Mouse (Mus musculus) cerebellum, adult 11-12 months (tissue): ENCODE data around the gene Tmigd3.

Experiments used
- DNase-seq: peaks from one replicate; pipeline ENCODE4 v3.0.0; 2022

Gene Tmigd3

GRCm38 (mm10) chr3:105870558-105870957 is at the start of gene Tmigd3, which contains the start of gene Adora3:
TSS of gene Tmigd3 (plus strand) at chr3:105870903.
TSS of gene Adora3 (plus strand) at chr3:105870858.
- no peak for DNase-seq

DNA sequence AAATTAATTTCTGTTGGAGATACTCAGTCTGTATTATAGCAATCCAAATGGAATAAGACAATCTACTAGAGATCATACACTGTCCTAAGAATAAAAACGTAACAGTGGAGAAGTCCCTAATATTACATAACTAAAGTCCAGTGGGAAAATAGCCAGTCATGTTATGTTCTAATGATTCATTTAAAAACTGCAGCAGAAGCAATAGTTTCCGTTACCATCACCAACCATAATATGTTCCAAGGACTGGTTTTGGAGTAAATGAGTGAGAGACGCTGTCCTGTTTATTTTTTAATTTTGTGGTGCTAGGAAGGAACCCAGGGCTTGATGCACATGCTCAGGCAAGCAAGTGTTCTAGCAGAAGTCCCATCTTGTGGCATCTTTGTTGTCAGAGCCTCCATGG is 49.2 kb upstream of the Tmigd3 start:
- DNase-seq = no peak

DNA sequence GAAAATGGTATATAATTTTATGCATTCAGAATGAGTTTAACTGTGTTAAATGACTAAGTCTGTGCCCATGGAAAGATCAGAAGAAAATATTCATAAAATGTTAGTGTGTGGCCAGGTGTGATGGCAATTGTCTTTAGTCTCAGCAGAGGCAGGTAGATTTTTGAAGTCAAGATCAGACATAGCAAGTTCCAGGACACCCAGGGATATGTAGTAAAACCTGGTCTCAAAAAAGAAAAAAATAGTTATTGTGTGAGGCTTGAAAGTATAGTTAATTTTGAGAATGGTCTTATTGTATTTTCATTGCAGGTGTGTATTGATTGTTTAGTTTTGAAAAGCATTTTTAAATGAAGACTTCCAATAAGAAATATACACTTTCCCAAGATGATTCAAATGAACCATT is 47.1 kb upstream of the Tmigd3 start:
- no peak for DNase-seq

- no peak for DNase-seq
Observed at GRCm38 (mm10) chr3:105824103-105824502, 46.6 kb upstream of the Tmigd3 start.

DNA sequence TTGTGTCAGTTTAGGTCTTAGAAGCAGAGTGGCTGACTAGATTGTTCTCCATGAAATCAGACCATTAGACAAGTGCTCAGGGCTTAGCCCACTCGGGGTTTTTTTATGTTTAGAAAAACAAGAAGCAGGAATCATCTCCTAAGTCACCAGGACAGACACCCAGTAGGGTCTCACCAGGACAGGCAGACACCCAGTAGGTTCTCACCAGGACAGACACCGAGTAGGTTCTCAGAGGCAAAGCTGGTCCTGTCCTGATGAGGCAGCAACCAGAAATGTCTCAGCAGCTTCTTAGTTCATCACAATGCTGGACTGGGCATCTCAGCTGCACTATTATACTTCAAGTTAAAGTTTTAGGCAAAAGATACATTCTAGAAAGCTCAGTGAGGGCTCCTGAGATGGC is 46.0 kb upstream of the Tmigd3 start:
- no peak for DNase-seq

DNA sequence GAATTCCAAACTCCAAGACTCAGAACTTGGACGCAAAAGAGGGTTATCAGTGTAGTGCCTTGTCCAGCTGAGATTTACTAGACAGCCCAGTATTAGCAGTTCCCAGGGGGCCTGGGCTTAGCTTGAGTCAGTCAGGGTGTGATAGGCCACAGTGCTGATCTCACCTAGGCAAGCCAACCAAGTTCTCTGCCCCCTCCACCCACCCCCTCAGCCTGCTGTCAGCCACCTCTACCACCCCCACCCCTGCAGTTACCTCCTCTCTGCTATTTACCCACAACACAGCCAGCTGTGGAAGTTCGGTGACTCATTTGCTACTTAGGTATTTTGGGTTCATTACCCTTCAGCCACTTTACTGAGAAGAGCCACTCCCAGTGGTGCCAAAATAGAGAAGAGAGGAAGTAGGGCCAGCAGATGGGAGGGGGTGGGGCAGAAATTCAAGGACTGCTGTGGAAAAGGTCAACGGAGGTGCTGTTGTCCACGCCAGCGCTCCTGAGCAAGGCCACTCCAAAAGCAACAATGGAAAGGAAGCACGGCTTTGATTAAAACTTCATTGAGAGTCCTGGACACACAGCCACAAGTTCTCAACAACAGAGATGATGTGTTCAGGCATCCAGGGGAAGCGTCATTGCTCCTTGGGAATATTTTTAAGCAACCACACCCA is 45.1 kb upstream of the Tmigd3 start:
- DNase-seq = no peak

- DNase-seq = no peak
Observed at GRCm38 (mm10) chr3:105831584-105831983, 39.1 kb upstream of the Tmigd3 start.

GRCm38 (mm10) chr3:105835875-105836274 is 34.8 kb upstream of the Tmigd3 start:
- DNase-seq = no peak

GRCm38 (mm10) chr3:105836883-105837282 is 33.8 kb upstream of the Tmigd3 start:
- no peak for DNase-seq

GRCm38 (mm10) chr3:105838655-105839054 is 32.0 kb upstream of the Tmigd3 start:
- DNase-seq = no peak

GRCm38 (mm10) chr3:105839836-105840235 is 30.9 kb upstream of the Tmigd3 start:
- DNase-seq = no peak

- no peak for DNase-seq
Observed at GRCm38 (mm10) chr3:105846294-105847069, 24.2 kb upstream of the Tmigd3 start.

DNA sequence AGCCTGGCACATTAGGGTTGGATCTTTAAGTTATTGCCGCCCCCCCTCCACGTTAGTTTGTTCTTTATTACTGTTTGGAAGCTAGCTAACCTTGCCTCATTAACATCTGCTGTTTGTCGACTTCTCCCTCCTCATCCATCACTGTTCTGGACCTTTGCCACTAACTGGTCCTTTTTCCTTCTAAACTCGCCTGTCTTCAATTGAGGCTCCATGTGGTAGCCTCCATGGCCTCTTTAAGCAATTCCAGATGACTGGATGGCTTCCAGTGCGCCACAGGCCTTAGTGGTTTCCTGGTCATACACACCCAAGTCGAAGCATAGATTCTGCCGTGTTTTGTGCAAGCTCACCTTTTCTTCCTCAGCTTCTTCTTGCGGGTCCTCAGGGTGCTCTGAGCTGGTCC is 16.9 kb upstream of the Tmigd3 start:
- DNase-seq = no peak

GRCm38 (mm10) chr3:105854786-105855185 is 15.9 kb upstream of the Tmigd3 start:
- no peak for DNase-seq

DNA sequence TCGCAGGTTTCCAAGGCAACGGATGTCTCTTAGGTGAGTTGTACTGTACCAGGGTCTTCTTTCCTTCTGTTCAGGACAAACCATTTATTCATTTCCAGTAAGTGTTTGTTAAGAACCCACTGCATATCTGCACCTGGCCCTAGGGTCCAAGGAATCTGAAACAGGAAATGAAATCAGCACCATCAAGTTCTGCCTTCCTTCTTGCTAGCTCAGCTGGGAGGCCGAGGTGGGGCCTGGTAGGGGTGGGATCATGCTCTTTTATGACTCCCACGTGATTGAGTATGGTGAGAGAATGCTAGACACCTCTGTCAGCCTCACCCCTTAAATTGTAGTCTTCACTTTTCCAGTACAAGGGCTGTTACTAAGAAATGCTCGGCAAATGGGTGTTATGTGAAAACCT is 13.2 kb upstream of the Tmigd3 start:
- no peak for DNase-seq

DNA sequence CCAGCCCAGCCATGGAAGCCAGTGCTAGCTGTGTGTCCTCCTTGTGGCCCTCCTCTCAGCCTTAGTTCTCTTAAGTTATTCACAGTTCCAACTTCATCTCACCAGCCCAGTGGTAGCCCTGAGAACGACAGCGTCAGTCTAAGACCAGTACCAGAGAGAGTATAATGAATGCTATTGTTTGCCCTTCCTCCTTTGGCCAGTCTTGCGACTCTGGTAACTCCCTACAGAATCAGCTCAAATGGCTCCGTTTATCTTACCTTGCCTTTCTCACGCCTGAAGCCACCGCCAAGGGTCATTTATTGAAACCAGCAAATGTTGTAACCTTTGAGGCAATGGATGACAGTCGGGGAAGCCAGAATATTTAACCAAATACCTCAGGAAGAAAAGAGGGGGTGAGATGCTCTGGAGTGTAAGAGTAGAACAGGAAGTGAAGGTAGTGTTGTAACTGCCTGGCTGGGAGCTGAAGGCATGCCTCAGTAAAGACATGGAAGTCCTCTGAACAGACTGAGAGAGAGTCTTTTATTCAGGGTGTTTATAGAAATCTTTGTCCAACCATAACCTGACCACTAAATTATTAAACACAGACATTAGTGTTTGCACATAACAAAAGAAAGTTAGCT is 8.8 kb upstream of the Tmigd3 start:
- DNase-seq = no peak

GRCm38 (mm10) chr3:105864123-105864522 is 6.6 kb upstream of the Tmigd3 start:
- DNase-seq = no peak

GRCm38 (mm10) chr3:105865122-105865521 is 5.6 kb upstream of the Tmigd3 start:
- DNase-seq = no peak

GRCm38 (mm10) chr3:105868135-105868534 is 2.6 kb upstream of the Tmigd3 start:
- DNase-seq = no peak

DNA sequence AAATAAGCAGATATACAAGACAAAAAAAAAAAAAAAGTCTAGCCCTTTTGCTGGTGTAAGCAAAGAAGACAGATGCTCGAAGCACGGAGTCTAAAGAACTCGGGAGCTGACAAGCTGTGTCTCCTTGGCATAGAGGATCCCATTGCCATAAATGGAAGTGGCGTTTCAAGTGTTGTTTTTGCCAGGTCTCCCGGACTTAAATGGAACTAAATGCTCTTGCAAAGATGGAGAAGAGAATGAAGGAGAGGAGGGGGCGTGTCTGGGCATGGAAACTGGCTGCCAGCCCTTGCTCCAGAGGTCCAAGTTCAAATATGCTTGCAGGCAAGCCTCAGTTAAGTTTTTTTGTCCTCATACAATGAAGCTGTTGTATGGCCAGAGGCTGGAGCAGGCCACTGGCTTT is 1.3 kb downstream of the Tmigd3 start:
- DNase-seq = no peak

DNA sequence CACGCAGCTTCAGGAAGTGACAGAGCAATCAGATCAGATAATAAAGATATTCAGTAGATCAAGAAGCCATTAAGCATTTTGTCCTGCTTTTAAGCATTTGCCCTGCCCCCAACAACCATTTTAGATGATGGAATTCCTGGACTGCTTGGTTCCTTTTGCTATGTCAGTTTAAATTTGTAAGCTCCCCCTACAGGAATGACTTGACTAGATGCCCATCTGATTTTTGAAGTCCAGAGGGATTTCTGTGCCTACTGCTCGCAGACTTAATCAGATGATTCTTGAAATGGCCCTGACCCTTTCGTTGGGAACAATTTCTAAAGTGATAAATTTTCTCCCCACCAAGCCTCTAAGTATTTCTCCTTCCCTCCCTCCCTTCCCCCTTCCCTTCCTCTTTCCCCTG is 1.9 kb downstream of the Tmigd3 start:
- no peak for DNase-seq

DNA sequence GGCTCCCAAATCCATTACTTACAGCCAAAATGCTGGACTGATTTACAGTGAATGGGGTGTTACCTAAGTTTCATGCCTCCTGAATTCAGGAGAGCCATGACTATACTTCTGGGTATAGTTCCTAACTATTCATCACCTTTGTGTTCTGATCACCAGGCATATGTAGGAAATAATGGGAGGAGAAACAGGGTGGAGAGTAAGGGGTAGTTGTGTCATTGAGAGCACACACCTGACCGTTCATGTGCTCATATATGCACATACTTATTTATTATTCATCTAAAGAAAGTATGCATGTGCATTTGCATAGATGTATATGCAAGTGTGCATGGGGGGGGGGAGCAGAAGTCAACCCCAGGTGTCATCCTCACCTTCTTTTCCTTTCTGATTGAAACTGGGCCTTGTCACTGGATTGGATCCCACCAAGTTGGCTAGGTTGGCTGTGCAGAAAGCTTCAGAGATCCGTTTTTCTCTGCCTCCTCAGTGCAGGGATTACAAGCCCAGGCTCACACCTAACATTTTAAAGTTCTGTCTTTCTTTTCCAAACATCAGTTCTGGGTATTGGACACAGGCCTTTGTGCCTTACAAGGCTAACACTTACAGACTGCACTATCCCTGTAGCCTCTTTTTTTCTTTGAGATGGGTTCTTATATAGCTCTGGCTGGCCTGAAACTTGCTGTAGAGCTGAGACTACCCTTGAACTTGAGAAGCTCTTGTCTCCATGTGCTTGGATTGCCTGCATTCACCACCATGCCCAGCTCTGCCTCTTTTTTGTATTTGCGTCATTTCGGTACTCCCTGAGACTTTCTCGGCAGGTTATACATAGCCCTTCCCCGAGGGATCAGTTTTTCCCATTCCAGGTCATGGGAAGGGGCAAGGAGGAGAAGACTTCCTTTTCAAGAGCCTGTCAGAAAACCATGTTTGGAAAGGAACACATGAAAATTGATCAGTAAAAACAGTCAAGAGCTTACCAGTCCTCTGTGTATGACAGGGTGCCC is 3.0 kb downstream of the Tmigd3 start:
- no peak for DNase-seq

GRCm38 (mm10) chr3:105876022-105876421 is 5.3 kb downstream of the Tmigd3 start:
- DNase-seq = no peak
